Mouse (Mus musculus) cerebellum, adult 2 months (tissue): ENCODE data around the gene Chd1l.

Experiments
- CTCF ChIP-seq: fragments of 200-500 bp; IDR thresholded peaks from 2 replicates; pipeline ENCODE4 v1.5.1; 2011; ENCODE audit warnings: low read depth, mild to moderate bottlenecking, control low read depth, low read length, moderate library complexity, borderline replicate concordance; ENCODE audit not compliant: insufficient read depth
- POLR2A ChIP-seq: fragments of 200-500 bp; IDR thresholded peaks from 2 replicates; pipeline ENCODE4 v1.6.1; 2011; ENCODE audit warnings: low read length, control low read depth, borderline replicate concordance; ENCODE audit not compliant: insufficient read depth

GRCm38 (mm10) chr3:97525458-97525857, 84.5 kb downstream of the Chd1l start:
- no peak for TF ChIP-seq CTCF
- TF ChIP-seq POLR2A: no peak
